Mouse (Mus musculus): ENCODE results near the gene Nudt21.

The Nudt21 gene

GRCm38 (mm10) chr8:93989739-93990138 is 47.1 kb downstream of the Nudt21 start:
- DNase-seq: no peak

GRCm38 (mm10) chr8:93984731-93985130 is 52.1 kb downstream of the Nudt21 start:
- DNase-seq: no peak

- DNase-seq: no peak
Measured at GRCm38 (mm10) chr8:93983827-93984226, 53.0 kb downstream of the Nudt21 start.

- DNase-seq: no peak
Measured at GRCm38 (mm10) chr8:93981679-93982215, 55.1 kb downstream of the Nudt21 start.

GRCm38 (mm10) chr8:93980141-93980540 is 56.7 kb downstream of the Nudt21 start:
- peak; percentile 31 for DNase-seq

GRCm38 (mm10) chr8:93976446-93977211 is 60.2 kb downstream of the Nudt21 start:
- no peak for DNase-seq

GRCm38 (mm10) chr8:93975358-93975757 is 61.5 kb downstream of the Nudt21 start:
- DNase-seq: peak; percentile 59

GRCm38 (mm10) chr8:93974602-93975186 is 62.1 kb downstream of the Nudt21 start:
- DNase-seq: peak; percentile 57

- no peak for DNase-seq
Measured at GRCm38 (mm10) chr8:93973831-93974375, 62.9 kb downstream of the Nudt21 start.

GRCm38 (mm10) chr8:93972971-93973734 is 63.7 kb downstream of the Nudt21 start:
- no peak for DNase-seq

- no peak for DNase-seq
Measured at GRCm38 (mm10) chr8:93972211-93972610, 64.6 kb downstream of the Nudt21 start.

GRCm38 (mm10) chr8:93971451-93971850 is 65.4 kb downstream of the Nudt21 start:
- DNase-seq: no peak

- DNase-seq: no peak
Measured at GRCm38 (mm10) chr8:93969626-93970340, 67.0 kb downstream of the Nudt21 start.

- DNase-seq: no peak
Measured at GRCm38 (mm10) chr8:93968293-93968692, 68.5 kb downstream of the Nudt21 start.
